Mouse (Mus musculus): Measurements from ENCODE around the gene Med26. TPM values are rescaled to one million over a fixed set of nuclear protein-coding genes. Genes with fewer than 3 reads are reported as not detected.

Gene Med26
- total RNA-seq, 2 experiments from 2014 or later = 12.0 to 13.2 TPM

DNA sequence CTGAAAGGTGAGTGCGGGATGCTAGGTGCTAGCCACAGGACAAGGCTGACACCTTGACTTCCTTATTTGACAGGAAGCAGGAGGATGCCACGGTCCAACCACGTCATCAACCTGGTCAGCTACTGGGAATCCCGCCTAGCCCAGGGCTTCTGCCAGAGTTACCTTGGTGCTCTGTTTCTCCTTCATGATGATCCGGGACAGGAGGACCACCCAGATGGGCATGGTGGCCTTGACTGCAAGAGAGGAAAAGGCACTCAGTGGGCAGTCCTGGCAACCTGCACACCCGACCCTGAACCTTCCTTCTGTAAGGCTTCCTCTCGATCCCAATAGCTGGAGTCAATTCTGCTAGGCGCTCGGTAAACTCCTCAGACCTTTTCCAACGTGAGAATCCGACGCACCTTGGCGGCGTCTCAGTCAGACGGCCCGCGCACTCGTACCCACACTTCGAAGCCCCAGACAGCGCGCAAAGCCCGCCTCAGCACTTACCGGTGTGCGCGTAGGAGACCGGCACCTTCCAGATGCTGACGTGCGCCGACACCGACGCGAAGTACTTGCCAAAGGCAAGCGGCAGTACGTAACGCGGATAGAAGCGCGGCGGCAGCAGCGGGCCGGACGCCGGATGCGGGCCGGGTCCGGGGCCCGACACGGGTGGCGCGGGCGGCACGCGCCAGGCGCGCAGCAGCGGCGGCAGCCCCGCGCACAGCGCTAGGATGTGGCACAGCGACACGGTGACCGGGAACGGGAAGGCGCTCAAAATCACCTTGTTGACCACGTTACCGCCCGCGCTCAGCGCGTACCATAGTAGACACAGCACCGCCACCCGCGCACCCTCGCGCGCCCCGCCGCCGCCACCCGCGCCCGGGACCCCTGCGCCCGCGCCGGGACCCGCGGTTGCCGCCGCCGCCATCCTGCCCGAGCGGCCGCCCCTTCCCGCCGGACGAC lies 56.1 kb downstream of the Med26 start, which contains the start of gene Slc35e1:
Slc35e1 (minus strand) TSS at position 935 of the 942 bp plus-strand sequence.
- DNase-seq (ENCODE audit: low spot score in 2 of 2) = peak in 1 of 2 experiments; percentile 22

DNA sequence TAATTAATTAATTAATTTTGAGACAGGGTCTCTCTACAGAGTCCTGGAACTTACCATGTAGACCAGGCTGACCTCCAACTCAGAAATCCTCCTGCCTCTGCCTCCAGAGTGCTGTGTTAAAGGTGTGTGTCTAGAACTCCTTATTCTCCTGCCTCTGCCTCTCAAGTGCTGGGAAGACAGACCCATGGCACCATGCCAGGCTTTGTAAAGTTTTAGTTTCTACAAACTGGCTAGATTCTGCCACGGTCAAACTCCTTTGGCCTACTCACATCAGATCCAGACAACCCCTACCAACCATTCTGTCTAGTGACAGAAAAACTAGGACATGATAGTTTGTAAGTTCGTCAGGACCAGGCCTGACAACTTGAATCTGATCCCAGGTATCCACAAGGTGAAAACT lies 57.1 kb downstream of the Med26 start:
- no peak for DNase-seq (ENCODE audit: low spot score in 2 of 2)

DNA sequence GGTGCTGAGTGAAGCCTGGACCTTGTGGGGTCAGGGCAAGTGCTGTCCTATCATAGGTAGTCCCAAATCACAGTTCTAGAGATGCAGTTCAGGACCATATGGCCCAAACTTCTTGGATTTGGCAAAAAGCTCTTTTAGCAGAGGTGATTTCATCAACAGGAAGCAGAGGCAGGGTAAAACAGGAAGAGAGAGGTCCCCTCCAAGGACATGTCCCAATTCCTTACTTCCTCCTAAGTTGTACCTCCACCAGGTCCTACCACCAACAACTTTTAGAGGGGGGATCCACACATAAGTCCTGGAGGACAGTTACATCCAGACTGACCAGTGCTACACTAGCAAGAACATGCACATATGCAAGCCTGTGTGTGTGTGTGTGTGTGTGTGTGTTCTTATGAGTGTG lies 61.1 kb downstream of the Med26 start:
- no peak for DNase-seq (ENCODE audit: low spot score in 2 of 2)

DNA sequence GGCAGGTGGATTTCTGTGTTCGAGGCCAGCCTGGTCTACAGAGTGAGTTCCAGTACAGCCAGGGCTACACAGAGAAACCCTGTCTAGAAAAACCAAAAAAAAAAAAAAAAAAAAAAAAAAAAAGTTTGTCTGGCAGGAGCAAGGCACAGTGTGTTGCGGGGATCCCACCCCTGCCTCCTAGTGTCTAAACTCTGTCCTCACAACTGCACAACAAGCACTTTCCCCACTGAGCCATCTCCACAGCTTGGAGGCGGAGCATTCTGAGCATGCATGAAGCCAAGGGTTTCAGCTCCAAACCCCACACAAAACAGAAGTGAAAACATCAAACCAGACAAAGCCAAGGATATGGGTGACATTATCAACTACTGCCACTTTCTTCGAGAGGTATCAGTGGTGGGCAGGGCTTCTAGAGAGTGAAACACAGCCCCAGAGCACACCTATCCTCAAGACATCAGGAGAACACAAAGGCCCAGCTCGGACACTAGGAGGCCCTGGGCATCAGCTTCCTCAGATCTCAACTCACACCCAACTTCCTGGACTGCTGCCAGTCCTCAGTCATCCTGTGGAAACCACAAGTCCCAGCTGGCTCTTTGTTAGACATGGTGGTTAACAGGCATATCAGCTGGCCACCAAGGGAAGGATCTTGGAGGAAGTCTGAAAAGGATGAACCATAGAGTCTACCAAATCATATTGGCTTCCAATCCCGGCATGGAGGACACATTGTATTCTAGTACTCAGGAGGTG lies 62.4 kb downstream of the Med26 start:
- no peak for DNase-seq (ENCODE audit: low spot score in 2 of 2)

DNA sequence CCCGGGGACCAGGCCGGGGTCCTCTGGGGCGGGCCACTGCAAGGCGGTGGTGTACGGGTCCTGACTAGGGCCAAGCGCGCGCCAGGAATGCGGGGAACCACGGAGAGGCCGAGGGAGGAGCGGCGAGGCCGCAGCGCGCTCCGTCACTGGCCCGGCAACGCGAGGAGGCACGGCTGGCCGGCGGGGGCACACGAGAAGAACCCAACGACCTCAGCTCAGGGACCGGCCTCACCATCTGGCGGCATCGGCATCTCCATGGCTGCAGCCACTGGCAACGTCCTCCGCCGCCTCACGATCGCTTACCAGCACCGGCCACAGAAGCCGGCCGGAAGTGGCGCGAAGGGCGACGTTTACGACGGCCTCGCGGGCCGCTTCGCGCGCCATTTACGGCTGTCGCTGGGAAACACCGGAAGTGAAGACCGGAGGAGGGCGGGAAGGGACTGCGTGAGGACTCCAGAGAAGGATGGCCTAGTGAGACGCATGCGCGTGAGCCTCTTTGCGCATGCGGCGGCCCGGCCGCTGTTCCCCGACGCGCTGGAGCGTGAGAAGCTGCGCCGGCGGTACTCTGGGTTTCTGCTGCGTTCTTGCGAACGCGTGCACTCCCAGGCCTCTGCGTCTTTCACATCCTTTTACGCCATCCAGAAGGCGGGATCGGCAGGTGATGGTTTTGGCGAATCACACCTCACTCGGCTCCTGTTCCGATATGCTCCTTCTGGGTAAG lies 73.1 kb downstream of the Med26 start, which contains the start of gene Cherp:
Cherp (minus strand) TSS at position 401 of the 721 bp plus-strand sequence.
- peak; percentile 81 to 92 for DNase-seq (ENCODE audit: low spot score in 2 of 2)

DNA sequence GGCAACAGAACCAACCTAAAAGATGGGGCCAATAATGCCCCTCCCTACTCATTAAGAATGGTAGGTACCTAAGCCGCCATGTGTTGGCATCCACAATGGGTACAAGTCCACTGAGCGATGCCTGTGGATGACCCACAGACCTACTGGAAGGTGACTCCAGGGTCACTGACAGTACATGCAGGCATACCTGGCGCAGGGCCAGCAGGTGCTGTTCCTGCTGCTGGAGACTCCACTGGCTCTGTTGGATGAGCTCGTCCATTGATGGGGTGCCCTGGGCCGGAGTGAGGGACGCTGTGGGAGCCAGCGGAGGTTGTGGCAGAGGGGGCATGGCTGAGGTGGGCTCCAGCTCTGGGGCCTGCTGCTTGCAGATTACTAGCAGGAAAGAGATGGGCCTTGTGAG lies 77.4 kb downstream of the Med26 start:
- no peak for DNase-seq (ENCODE audit: low spot score in 2 of 2)

DNA sequence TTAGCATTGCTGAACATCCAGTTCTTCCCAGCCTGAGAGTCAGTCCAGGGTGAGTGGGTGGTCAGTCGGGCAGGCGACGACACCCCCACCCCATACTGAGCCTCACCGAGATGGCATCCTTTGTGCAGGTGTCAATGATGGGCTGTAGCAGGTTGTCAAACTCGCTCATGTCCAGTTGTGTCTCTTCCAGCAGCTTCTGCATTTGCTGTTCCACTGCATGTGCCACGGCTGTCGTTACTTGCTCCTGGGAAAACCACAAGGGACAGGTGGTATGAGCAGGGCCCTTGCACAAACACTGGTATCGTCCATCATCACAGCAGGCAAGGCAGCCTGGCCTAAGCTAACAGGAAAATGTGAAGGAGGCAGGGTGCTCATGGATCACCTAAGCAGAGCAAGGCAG lies 78.1 kb downstream of the Med26 start:
- no peak for DNase-seq (ENCODE audit: low spot score in 2 of 2)

DNA sequence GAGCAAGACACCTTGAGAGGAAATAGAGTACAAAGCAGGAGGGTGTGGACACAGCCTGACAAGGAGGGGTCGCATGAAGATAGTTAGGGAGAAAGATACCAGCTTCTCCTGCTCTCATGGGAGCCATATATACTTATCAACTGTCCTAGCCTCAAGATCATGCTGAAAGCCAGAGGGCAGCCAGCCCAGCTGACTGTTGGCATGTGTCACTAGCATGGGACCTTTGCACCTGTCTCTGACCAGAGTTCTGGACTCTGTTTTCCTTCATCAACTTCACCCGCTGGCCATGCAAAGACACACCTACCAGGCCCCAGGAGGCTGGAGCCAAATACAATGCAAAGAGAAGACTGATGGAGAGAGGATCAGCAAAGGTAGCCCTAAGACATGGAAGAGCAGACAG lies 78.8 kb downstream of the Med26 start:
- no peak for DNase-seq (ENCODE audit: low spot score in 2 of 2)

DNA sequence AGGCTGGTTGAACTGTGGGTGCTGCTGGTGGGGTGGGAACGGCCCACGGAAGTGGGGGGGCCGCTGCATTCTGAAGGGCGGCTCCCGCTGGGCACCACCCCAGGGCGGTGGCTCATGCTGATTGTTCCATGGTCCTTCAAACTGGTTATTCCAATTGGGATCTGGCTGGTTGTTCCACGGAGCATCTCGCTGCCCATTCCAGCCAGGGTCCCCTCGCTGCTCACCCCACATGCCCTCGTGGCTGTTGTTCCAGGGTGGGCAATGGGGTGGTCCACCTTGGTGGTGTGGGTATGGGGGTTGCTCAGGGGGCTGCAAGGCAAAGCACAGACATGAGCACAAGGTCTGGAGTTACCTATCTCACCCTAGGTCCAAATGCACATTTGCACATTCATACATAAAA lies 83.9 kb downstream of the Med26 start:
- DNase-seq (ENCODE audit: low spot score in 2 of 2) = no peak

DNA sequence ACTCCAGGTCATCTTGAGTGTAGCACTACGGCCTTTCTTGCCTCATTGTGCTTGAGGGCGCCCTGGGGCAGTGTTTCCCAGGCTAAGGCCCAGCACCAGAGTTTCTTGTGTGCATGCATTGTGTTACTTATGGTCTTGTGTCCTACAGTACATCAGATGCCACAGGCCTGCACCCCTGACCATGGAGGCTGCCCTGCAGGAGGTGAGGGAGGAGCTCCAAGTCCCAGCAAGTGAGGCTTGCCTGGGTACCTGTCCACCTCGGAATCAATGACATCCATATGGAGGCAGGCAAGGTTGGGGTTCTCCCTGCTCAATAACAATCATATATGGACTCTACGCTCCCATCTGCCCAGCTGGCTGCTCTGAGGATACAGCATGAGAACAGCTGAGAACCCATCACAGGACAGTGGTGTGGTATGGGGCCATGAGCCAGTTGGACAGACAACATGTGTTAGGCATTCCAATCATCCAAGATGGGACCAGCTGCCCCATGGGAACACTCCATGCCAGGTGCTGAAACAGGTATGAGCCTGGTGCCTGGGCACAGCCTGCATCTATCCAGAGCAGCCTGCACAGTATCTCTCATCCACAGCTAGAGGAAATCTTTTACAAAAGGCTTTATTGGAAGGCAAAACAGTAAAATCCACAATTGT lies 88.1 kb downstream of the Med26 start:
- no peak for DNase-seq (ENCODE audit: low spot score in 2 of 2)

DNA sequence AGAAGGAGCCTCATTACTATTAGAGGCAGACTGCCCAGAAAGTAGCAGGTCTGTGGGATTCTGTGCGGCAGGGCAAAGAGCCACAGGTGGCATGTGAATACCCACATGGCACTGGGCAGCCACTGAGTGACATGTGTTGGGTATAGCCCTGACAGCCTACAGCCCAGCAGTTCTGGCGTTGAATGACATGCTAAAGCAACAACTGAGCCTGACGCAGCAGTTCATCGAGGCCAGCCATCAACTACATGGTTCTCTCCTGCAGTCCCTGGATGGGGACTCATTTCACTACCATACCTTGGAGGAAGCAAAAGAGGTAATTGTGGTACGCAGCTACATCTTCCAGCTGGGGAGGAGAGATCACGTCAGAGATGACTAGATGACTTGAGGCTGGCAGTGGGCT lies 89.6 kb downstream of the Med26 start:
- DNase-seq (ENCODE audit: low spot score in 2 of 2) = no peak

DNA sequence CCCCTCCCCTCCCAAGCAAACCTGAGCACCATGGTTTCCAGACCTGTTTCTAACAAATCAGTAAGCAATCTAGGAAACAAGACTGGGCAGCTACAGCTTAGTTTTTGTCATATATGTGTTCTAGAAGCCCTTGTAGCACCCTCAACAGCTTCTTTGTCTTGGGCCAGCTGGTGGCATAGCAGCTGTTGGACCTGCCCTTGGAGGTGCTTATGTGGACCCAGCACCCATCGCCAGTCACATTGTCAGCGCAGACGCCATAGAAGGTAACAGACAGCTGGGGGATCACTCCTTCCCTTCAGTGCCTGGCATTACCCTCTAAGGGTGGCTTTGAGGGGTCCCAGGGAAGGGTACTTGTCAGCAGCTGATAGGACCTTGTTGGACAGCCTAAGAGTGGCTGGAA lies 90.3 kb downstream of the Med26 start:
- no peak for DNase-seq (ENCODE audit: low spot score in 2 of 2)

DNA sequence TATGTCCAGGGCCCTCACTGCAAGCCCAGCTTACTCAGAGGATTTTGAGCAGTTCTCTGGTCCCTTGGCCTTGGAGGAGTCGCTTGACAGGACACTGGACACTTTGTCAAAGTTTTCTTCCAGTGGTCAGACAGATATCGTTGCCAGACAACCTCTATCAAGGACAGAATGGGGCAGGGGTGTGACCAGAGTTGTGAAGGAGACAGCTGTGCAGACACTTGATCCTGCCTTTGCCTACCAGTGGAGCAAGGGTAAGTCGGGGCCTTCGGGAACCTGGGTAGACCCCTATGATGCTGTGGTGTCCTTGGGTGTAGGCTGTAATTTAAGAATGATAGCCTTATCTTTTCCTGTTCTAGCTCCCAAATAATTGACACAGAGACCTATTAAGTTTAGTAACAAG lies 92.8 kb downstream of the Med26 start:
- DNase-seq (ENCODE audit: low spot score in 2 of 2) = no peak

DNA sequence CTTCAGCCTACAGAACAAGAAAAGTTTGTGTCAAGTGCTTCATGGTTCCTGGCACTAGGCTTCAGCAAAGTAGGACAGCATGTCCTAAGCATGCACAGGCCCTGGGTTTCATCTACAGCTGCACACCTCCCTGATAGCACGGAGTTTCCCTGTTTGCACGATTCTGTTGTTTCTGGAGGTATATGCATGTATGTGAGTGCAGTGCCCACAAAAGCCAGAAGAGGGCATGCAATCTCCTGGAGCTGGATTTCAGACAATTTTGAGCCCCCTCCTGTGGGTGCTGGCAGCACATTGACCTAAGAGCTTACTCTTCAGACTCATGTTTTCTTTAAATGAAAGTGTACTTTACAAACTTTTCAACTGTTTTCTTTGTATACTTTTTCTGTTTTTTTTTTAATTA lies 94.2 kb downstream of the Med26 start:
- DNase-seq (ENCODE audit: low spot score in 2 of 2) = no peak

DNA sequence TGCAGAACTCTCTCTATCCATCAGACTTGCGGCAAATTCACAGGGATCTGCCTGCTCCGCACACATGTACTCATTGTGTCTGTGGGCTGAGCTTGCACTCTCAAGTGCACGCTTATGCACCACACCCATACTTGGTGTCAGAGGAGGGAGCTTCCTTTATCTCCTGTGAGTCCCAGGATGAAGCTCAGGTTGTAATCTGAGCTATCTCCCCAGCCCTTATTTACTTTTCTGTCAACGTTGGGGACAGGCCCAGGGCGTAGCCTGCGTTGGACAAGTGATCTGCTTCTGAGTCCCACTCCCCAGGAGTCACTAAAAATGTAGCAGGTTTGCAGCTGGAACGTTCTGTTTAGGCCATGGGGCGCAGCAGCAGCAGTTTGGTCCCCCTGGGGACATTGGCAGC lies 96.6 kb downstream of the Med26 start:
- DNase-seq (ENCODE audit: low spot score in 2 of 2) = no peak

DNA sequence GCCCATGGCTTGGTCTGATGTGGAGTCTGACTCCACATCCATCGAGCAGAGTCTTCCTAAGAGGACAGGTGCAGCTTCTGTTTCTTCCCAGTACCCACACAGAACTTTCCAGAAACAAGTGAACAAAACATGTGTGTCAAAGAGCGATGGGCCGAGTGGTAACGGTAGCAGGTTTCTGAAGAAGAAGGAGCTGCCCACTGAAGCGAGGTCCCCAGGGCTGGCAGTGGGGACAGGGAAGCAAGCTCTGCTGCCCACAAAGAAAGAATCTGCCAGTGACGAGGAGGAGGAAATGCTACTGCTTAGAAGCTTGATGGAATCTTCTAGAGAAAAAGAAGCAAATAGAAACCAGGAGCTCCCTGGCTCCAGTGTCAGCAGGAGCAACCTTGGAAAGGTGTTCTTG lies 103.0 kb downstream of the Med26 start:
- no peak for DNase-seq (ENCODE audit: low spot score in 2 of 2)

Small RNAs within 50 kb of the gene (microRNA-seq; reads per million reads assigned to microRNA genes)
- gene Gm28019 (not detected), gene Mir7068 (1.3 reads per million)

Other genes starting within 250 kb of the Med26 start
- gene Gm10282, start 243.0 kb downstream of the Med26 start, total RNA-seq (2021) = 10 to 100 TPM; 30.9 to 31.2 TPM
- gene Klf2, start 229.2 kb downstream of the Med26 start, total RNA-seq (2021) = 10 to 100 TPM; 40.6 to 41.4 TPM
- 10 to 100 TPM; 69.9 to 70.8 TPM for gene Eps15l1, start 126.8 kb downstream of the Med26 start, total RNA-seq (2021)
- gene Calr3, start 104.4 kb downstream of the Med26 start, total RNA-seq (2021) = 1 to 10 TPM; 3.0 to 3.1 TPM
- gene 1700030K09Rik, start 104.4 kb downstream of the Med26 start, total RNA-seq (2021) = 10 to 100 TPM in 1 of 2 experiments, 1 to 10 TPM in 1; 9.6 to 11.7 TPM
- gene Cherp, start 73.0 kb downstream of the Med26 start, total RNA-seq (2021) = 10 to 100 TPM; 81.3 to 86.7 TPM
- 10 to 100 TPM; 25.1 to 26.7 TPM for gene Slc35e1, start 55.7 kb downstream of the Med26 start, total RNA-seq (2021)
- 100 to 1,000 TPM; 119 to 124 TPM for gene Smim7, start 22.8 kb upstream of the Med26 start, total RNA-seq (2021)
- gene Tmem38a, start 23.8 kb upstream of the Med26 start, total RNA-seq (2021) = 10 to 100 TPM; 25.7 to 36.5 TPM
- gene Nwd1, start 98.4 kb upstream of the Med26 start, total RNA-seq (2021) = 1 to 10 TPM in 1 of 2 experiments, under 1 TPM in 1; 0.81 to 1.2 TPM
- gene Sin3b, start 175.0 kb upstream of the Med26 start, total RNA-seq (2021) = 100 to 1,000 TPM; 262 to 266 TPM
- 1 to 10 TPM; 3.0 to 4.2 TPM for gene F2rl3, start 213.6 kb upstream of the Med26 start, total RNA-seq (2021)

Measured in adrenal gland, postnatal 4 days (tissue).